Mouse (Mus musculus) adipocyte (in vitro differentiated cells): ENCODE measurements around the gene Ptpdc1.
A peak's percentile ranks its signal among the peaks of the same experiment; 100 is the strongest.

Experiments
- DNase-seq: peaks from one replicate; pipeline ENCODE4 v3.0.0-alpha.2; 2016; ENCODE audit warnings: low spot score

Gene Ptpdc1

DNA sequence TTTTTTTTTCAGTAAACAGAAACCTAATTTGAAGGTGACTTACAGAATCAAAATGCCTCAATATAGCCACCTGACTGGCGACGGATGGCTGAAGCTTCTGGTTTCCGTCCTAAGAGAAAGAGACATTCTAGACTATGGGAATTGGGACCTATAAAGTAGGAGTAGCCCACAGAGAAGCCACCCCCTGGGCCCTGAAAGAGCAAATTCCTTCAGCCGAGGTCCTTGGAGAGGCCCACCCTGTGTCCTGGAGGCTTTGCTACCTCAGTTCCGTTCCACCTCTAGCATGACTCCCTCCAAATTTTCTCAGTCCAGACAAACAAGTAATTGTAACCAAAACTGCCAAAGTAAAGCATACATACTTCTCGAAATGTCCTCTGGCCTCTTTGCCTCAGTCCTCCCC lies 77.8 kb downstream of the Ptpdc1 start:
- no peak for DNase-seq

DNA sequence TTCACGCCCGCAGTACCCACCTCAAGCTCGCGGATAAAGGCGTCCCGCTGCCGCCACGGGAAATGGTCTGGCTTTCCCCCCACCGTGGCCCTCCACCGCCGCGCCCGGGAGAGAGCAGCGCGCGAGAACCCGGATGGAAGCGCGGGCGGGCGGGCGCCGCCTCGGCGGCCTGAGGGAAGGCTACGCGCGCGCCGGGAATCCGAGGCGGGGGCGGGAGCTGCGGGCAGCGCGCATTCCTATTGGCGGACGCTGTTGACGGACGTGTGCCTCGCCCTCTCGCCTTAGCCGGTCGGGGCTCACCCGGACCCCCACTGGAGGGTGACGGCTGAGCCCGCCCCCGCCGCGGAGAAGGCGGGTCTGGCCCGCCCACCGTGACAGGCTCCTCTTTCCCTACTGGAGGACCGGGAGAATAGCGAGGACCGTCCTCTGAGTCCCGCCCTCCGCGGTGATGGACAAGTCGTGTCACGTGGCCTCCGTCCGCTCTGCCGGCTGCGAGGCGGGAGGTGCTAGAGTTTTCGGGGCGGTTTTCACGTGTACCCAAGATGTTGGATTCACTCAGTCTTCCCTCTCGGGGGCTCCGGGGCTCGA lies 79.0 kb downstream of the Ptpdc1 start:
- DNase-seq = peak; percentile 97

DNA sequence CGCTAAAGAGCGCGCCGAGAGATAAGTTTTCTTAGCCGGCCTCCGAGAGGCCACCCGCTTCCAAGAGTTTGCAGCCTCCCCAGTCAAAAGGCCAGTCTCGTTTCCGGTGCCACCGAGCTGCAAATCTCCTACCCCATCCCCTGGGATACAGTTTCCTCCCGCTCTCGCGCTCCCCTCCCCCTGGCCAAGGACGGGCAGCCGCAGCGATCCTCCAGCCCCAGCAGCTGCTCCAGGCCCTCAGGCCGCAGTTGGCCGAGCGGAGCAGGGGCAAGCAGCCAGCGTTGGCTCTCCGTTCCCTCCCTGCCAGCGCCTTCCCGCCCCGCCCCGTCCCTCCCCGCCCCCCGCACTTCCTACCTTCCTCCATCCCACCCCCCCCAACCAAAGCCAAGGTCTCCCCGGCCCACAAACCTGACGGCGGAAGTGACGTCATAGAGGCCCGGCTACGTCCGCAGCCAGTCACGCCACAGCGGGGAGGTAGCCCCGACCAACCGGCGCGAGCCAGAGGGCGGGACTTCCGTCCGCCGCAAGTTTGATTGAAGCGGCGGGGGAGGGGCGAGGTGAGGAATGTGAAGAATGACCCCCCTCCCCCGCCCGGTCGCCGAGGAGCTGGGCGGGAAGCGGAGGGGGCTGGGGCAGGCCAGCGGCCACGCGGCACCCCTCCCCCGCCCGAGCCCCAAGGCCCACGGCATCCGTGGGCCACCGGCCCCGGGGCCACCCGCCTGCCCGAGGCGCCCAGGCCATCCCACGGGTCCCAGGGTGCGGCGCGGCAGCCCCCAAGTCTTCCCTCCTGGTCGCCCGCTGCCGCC lies 79.8 kb downstream of the Ptpdc1 start:
- peak; percentile 99 for DNase-seq

DNA sequence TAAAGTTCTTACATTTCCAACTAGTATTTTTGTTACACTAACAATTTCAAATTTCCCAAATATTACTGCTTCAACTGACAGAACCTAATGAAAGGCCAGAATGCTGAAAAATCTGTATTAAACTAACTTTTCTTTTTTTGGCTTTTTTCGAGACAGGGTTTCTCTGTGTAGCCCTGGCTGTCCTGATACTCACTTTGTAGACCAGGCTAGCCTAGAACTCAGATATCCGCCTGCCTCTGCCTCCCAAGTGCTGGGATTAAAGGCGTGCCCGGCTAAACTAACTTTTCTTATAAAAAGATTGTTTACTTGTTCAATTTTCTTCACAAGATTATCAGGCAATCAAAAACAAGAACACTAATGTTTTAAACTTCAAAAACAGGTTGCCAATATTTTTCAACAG lies 80.6 kb downstream of the Ptpdc1 start:
- no peak for DNase-seq

DNA sequence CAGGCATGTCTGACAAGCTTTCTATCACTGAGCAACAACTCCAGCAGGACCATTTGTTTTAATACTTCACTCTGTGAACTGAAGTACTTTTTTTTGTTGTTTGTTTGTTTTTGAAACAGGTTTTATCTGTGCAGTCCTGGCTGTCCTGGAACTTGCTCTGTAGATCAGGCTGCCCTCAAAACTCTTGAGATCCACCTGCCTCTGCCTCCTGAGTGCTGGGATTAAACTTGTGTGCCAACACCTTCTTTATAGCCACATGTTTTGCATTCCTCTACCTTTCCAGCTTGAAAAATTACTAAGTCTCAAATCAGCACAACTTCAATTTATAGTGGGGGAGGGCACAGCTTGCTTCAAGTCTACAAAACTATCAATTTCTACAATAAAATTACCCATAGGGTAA lies 81.1 kb downstream of the Ptpdc1 start:
- no peak for DNase-seq

DNA sequence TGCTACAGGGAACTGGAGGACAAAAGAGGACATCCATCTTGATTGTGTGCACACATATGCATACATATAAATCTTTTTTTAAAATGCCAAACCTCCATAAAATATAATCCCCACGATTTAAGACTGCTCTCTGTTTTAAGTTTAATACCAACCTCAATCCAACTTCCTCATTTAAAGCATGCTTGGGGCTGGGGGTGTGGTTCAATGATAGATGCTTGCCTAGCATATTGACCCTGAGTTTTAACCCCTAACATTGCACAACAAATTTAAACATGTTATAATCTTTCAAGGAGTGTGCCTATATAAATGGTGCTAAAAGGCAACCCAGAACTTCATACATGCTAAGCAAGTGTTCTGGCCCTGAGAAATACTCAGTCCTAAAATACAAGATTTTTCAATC lies 85.0 kb downstream of the Ptpdc1 start:
- DNase-seq = no peak

DNA sequence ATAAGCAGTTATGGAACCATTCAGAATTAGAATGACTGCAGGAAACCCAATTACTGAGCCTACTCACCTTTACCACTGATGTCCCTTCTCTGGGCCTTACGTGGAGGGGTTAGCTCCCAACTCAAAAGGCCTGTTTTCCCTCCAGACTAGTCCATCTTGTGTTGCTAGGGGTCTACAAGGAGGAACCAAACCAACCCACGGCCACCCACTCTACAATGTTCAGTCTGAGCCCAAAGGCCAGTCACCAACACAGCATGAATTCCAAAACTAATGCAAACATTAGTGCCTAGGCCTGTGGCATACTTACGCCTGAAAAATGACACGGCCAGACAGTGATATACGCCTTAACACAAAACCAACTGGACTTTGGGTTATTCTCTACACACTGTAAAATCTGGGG lies 92.0 kb downstream of the Ptpdc1 start:
- no peak for DNase-seq

DNA sequence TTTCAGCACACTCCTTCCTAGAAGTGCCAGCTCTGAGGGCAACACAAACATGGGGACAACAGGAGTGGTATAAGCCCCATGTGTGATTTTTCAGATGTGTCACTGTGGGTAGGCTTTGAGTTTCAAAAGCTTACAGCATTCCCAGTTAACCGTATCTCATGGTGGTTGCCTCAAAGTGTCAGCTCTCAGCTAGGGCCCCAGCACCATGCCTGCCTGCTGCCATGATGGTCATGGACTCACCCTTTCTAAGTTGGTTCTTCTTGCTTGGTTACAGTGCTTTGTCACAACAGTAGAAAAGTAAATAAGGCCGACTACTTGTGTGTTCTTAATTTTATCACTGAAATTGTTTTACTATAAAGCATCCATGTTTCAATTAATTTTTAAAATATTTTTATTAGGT lies 94.0 kb downstream of the Ptpdc1 start:
- DNase-seq = no peak

DNA sequence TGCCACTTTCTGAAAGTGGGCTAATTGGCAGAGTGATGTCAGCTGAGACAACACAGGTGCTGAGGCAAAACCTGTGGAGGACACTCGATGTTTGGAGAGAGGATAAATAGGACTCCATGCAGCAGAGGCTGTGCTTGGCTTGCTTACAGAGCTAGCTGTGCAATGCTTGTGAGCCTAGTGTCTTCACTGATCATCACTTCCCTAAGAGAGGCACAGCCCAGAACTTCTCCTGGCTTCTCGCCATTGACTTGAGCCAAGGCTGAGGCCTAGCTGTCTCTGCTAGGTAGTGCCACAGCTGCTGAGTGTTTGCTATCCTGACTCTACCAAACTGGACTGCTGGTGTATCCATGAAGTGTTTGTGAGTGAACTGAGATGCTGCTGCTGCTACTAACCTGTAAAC lies 94.8 kb downstream of the Ptpdc1 start:
- DNase-seq = peak; percentile 73

DNA sequence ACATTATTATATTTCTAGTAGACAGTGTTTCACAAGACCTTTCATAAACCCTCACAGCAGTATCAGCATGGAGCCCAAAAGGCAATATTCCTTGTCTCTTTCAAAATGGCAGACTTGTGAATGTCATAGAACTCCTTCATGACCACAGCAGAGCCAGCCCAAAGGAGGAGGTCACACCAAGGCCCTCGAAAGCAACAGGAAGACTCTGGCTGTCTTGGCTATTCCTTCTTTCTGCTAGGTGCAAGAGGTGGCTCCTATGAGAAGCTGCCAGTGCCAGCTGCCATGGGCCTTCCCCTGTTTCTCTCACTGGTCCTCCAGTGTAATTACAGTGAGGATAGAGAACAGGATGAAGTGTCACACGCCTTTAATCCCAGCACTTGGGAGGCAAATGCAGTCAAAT lies 96.4 kb downstream of the Ptpdc1 start:
- no peak for DNase-seq

DNA sequence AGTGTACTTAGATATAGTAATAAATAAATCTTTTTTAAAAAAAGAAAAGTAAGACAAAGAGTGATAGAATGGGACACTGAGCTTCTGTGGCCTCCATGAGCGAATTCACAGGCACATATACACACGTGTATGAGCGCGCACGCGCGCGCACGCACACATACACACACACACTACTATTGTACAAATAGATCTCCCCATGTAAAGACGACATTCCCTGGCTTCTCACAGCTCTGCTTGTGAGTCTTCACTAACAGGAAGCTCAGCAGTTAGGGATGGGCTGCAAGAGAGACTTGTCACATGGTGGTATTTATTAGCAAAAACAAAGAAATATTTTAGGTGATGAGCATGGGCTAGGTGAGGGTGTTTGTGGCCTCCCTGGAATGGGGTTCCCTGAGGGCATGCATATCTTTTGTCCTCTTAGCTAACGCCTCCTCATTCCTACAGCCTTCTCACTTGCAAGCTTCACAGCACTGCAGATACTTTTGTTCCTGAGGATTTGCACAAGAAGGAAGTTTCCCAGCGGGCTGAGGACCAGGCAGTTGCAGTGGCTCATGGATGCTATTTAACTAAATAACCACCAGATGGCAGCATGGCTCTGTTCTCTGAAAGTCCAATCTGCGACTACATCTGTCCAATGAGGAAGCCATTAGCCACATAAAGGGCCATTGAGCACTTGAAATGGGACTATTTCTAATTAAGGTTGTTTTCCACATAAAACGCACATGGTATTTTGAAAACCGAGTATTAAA lies 97.2 kb downstream of the Ptpdc1 start:
- DNase-seq = peak; percentile 89
